21 mouse cellular contexts compared by ENCODE assay signal in genomic region chr2:5411774-5412173, GRCm38 (mm10).
DNase-seq lines count a peak whose midpoint lies in the region; ATAC-seq and TF ChIP-seq lines count a peak whose summit lies in the region.
"Had no signal": no experiment of that assay in that cellular context is flagged by ENCODE, and none has a peak within 500 bp of the region (broad histone marks: within the 10 kb centered on the region; RNA-seq: fewer than 3 reads in every experiment).

No protein-coding gene starts in this region.

- no peak for TF ChIP-seq POLR2A in cerebellum, adult 2 months (IDR thresholded peaks at IDR 0.05; ENCODE audit: borderline replicate concordance, insufficient read depth, low read length)

- WGBS in forebrain, embryonic 12.5 days = 56% methylated on average over 2 of the region's 2 CpGs
- 67% methylated on average over 2 of the region's 2 CpGs for WGBS in forebrain, embryonic 11.5 days
- WGBS in cerebellum, adult 2 months = 84% methylated on average over 2 of the region's 2 CpGs

- H3K27ac ChIP-seq in forebrain, embryonic 12.5 days = no peak overlapping the region
- no peak overlapping the region for H3K27ac ChIP-seq in forebrain, embryonic 11.5 days (ENCODE audit: low read depth, low read length)
- H3K27ac ChIP-seq in left cerebral cortex, adult 2 months = peak overlapping the region; percentile 77
- no peak overlapping the region for H3K27ac ChIP-seq in cerebellum, adult 2 months (ENCODE audit: insufficient read depth, low read length)
- H3K27ac ChIP-seq: embryonic facial prominence, embryonic 13.5 days; hindbrain, embryonic 13.5 days; liver, embryonic 14.5 days; stomach, postnatal 0 days had no signal

- intact Hi-C loops in left cerebral cortex, adult 2 months (cut with DNase I) = no loop called here

- H3K9ac ChIP-seq in forebrain, embryonic 12.5 days = no peak overlapping the region
- no peak overlapping the region for H3K9ac ChIP-seq in forebrain, embryonic 11.5 days (ENCODE audit: low read length)
- H3K9ac ChIP-seq: embryonic facial prominence, embryonic 13.5 days; hindbrain, embryonic 13.5 days; liver, embryonic 14.5 days had no signal

- DNase-seq in forebrain, embryonic 11.5 days (ENCODE audit: low spot score) = no peak
- peak; percentile 81 for DNase-seq in right cerebral cortex, adult 2 months (ENCODE audit: low spot score in 2 of 2)
- no peak for DNase-seq in right cerebral cortex, postnatal 4 days
- peak; percentile 71 to 76 for DNase-seq in left cerebral cortex, adult 2 months (ENCODE audit: extremely low spot score in 1 of 2, low spot score in 2 of 2)
- peak; percentile 80 for DNase-seq in telencephalon, adult 2 months (ENCODE audit: low read depth, low spot score)
- no peak for DNase-seq in kidney, adult 18-20 months
- no peak for DNase-seq in cerebellum, adult 2 months
- DNase-seq: adrenal gland, postnatal 25 days; cerebellum, adult 11 months; heart, adult 18-20 months; kidney, adult 11 months; kidney, postnatal 14 days; thymus, postnatal 4 days had no signal

- H3K27me3 ChIP-seq in forebrain, embryonic 12.5 days = no peaks in the 10 kb centered on the region
- H3K27me3 ChIP-seq in forebrain, embryonic 11.5 days (ENCODE audit: control insufficient read depth, insufficient read depth, low read length) = no peaks in the 10 kb centered on the region
- no peaks in the 10 kb centered on the region for H3K27me3 ChIP-seq in cerebellum, adult 2 months (ENCODE audit: control insufficient read depth, insufficient read depth, low read length)
- H3K27me3 ChIP-seq: CH12.LX; hindbrain, embryonic 13.5 days had no signal

- H3K4me2 ChIP-seq in forebrain, embryonic 12.5 days = no peak overlapping the region
- no peak overlapping the region for H3K4me2 ChIP-seq in forebrain, embryonic 11.5 days (ENCODE audit: low read depth, low read length, severe bottlenecking)
- H3K4me2 ChIP-seq: embryonic facial prominence, embryonic 13.5 days; hindbrain, embryonic 13.5 days had no signal

- no peaks in the 10 kb centered on the region for H3K4me1 ChIP-seq in forebrain, embryonic 12.5 days
- no peaks in the 10 kb centered on the region for H3K4me1 ChIP-seq in forebrain, embryonic 11.5 days (replicated peaks; ENCODE audit: control insufficient read depth, insufficient read depth, low read length)
- H3K4me1 ChIP-seq in cerebellum, adult 2 months (ENCODE audit: control insufficient read depth, insufficient read depth, low read length) = 0 out of 2 replicates have a peak, but pooled peaks cover 5% of the 10 kb centered on the region
- H3K4me1 ChIP-seq: embryonic facial prominence, embryonic 13.5 days; hindbrain, embryonic 13.5 days had no signal

- ATAC-seq in forebrain, embryonic 12.5 days (ENCODE audit: low FRiP score) = peak; percentile 57; the same call in 1 of the 2 replicates
- no peak for ATAC-seq in forebrain, embryonic 11.5 days (replicated peaks; ENCODE audit: low FRiP score)
- ATAC-seq: lung, postnatal 0 days; midbrain, embryonic 16.5 days had no signal

- H3K36me3 ChIP-seq in forebrain, embryonic 12.5 days (replicated peaks) = no peaks in the 10 kb centered on the region
- H3K36me3 ChIP-seq in forebrain, embryonic 11.5 days (ENCODE audit: control insufficient read depth, insufficient read depth, low read length) = no peaks in the 10 kb centered on the region
- H3K36me3 ChIP-seq: embryonic facial prominence, embryonic 13.5 days; hindbrain, embryonic 13.5 days had no signal

- TF ChIP-seq CTCF in left cerebral cortex, adult 2 months (IDR thresholded peaks at IDR 0.05) = no peak
- no peak for TF ChIP-seq CTCF in cerebellum, adult 2 months (IDR thresholded peaks at IDR 0.05; ENCODE audit: borderline replicate concordance, insufficient read depth, low read depth, low read length)

- no peaks in the 10 kb centered on the region for H3K9me3 ChIP-seq in forebrain, embryonic 12.5 days
- no peaks in the 10 kb centered on the region for H3K9me3 ChIP-seq in forebrain, embryonic 11.5 days (ENCODE audit: control insufficient read depth, low read length)
- H3K9me3 ChIP-seq: embryonic facial prominence, embryonic 13.5 days; hindbrain, embryonic 13.5 days had no signal

- no peak overlapping the region for H3K4me3 ChIP-seq in forebrain, embryonic 12.5 days (replicated peaks)
- no peak overlapping the region for H3K4me3 ChIP-seq in forebrain, embryonic 11.5 days (ENCODE audit: low read depth, low read length)
- H3K4me3 ChIP-seq in left cerebral cortex, adult 2 months = no peak overlapping the region
- H3K4me3 ChIP-seq in cerebellum, adult 2 months (replicated peaks; ENCODE audit: insufficient read depth, low read depth, low read length) = no peak overlapping the region
- H3K4me3 ChIP-seq: embryonic facial prominence, embryonic 13.5 days; hindbrain, embryonic 13.5 days had no signal

Comparison
In these comparisons a context has a peak if more than half of its experiments do, and no peak if none do; other contexts are left out.
1. DNase-seq: peak in right cerebral cortex, adult 2 months (2 of 2), left cerebral cortex, adult 2 months (2 of 2) and telencephalon, adult 2 months (single experiment); none in forebrain, embryonic 11.5 days (single experiment), right cerebral cortex, postnatal 4 days (single experiment), kidney, adult 18-20 months (single experiment) and cerebellum, adult 2 months (0 of 2).